In genomic region chr5:136083669-136084107, GRCm38 (mm10) we compare ENCODE assay signal across 8 mouse cellular contexts. TPM values are rescaled to one million over a fixed set of nuclear protein-coding genes. Genes with fewer than 3 reads are reported as not detected.
DNase-seq lines count a peak whose midpoint lies in the region; ATAC-seq lines count a peak whose summit lies in the region.

Gene Rasa4 (plus strand): TSS chr5:136083916.

- DNase-seq in NIH3T3 (ENCODE audit: low read depth), result peak; percentile 98
- DNase-seq in cerebellum, postnatal 10 days, result peak; percentile 94 to 97
- DNase-seq in frontal cortex, postnatal 14 days (ENCODE audit: low spot score in 2 of 2), result peak; percentile 90
- DNase-seq in layer of hippocampus, postnatal 25 days (ENCODE audit: extremely low spot score in 1 of 2, low spot score in 1 of 2), result peak; percentile 71
- peak; percentile 95 for DNase-seq in lung, postnatal 25 days (ENCODE audit: low spot score)
- DNase-seq in retina, embryonic 14.5 days (ENCODE audit: low spot score), result peak; percentile 97
- DNase-seq in thymus, postnatal 4 days, result peak; percentile 95

- ATAC-seq in hindbrain, embryonic 13.5 days (ENCODE audit: low FRiP score), result peak; percentile 95

- H3K27ac ChIP-seq in hindbrain, embryonic 13.5 days, result 0 out of 2 replicates have a peak within 1 kb of the TSS, but pooled peaks have one; percentile 40

- H3K4me2 ChIP-seq in hindbrain, embryonic 13.5 days, result peak within 1 kb of the TSS; percentile 89

- H3K36me3 ChIP-seq in hindbrain, embryonic 13.5 days, result no peaks in the 10 kb centered on the region

- peaks cover 14% of the 10 kb centered on the region for H3K27me3 ChIP-seq in hindbrain, embryonic 13.5 days

- peaks cover 28% of the 10 kb centered on the region for H3K4me1 ChIP-seq in hindbrain, embryonic 13.5 days (replicated peaks)

- H3K9me3 ChIP-seq in hindbrain, embryonic 13.5 days, result no peaks in the 10 kb centered on the region

- H3K4me3 ChIP-seq in hindbrain, embryonic 13.5 days, result peak within 1 kb of the TSS; percentile 59

- 0% methylated on average over 27 of the region's 28 CpGs for WGBS in hindbrain, embryonic 13.5 days

- H3K9ac ChIP-seq in hindbrain, embryonic 13.5 days, result peak within 1 kb of the TSS; percentile 78

RNA-seq across cellular contexts. Expression of gene Rasa4, which starts in this region (rescaled TPM):
- polyA plus RNA-seq in hindbrain, embryonic 13.5 days (2015; fragmentation: Nextera tagmentation; extraction: Ambion mirVana), result 16.2 and 17.3 TPM in 2 replicates
- total RNA-seq in layer of hippocampus, postnatal 25 days (2021), result 1 to 10 TPM; 2.5 to 3.4 TPM

Comparison
In these comparisons a context has a peak if more than half of its experiments do, and no peak if none do; other contexts are left out.
1. Peak in every context shown above with its lines: DNase-seq, ATAC-seq, H3K4me3 ChIP-seq and H3K27ac ChIP-seq.